ENCODE assay signal across 8 mouse cellular contexts in the genomic region with DNA sequence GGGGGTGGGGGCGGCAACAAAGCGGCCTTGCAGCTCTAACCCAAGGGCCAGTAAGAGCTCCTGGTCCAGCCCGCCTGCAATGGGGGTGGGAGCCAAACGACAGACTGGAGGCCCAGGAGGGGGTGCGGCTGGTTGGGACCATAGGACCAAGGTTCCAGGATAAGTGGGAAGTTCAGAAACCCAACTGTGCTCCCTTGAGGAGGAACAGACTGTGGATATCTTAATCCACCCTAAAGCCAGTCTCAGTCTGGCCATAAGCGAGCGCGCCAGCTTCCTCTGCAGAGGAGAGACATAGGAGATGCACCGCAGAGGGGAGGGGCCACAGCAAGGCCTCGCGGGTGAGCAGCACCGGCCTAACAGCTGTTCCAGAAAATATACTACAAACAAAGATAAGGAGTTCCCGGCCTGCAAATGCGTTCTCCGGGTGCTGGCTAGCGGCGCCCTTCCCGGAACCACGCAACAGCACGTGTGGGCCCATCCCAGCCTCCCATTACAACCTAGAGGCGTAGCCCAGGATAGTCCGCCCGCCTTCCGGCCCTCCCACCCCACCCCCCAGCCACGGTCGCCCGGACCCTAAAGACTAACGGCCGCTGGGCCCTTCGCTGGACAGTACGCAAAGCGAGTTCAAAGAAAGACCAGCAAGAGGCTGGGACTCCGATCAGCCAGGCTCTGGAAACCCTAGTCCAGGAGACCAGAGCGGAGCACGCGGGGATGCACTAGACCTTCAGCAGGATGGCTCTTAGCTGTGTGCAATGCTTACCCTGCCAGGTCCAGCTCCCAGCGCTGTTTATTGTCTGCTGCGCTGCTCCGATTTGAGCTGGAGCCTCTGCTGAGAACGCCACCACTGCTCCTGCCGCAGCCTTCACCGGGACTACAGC. TPM values are rescaled to one million over a fixed set of nuclear protein-coding genes. Genes with fewer than 3 reads are reported as not detected.
DNase-seq lines count a peak whose midpoint lies in the region; ATAC-seq and TF ChIP-seq lines count a peak whose summit lies in the region.

No protein-coding gene starts in this region.

- no peaks in the 10 kb centered on the region for H3K27me3 ChIP-seq in forebrain, embryonic 11.5 days (ENCODE audit: control insufficient read depth, insufficient read depth, low read length)
- no peaks in the 10 kb centered on the region for H3K27me3 ChIP-seq in lung, embryonic 15.5 days

- 0 out of 4 replicates have a peak, but pooled peaks cover 0 to 2% of the 10 kb centered on the region in 2 experiments for H3K4me1 ChIP-seq in ES-E14 (ENCODE audit: control insufficient read depth in 2 of 2, insufficient read depth in 2 of 2, low read length in 2 of 2, poor library complexity in 1 of 2)
- 0 out of 2 replicates have a peak, but pooled peaks cover 2% of the 10 kb centered on the region for H3K4me1 ChIP-seq in brown adipose tissue, adult 24 weeks (ENCODE audit: control insufficient read depth, insufficient read depth, insufficient read length, low read length)
- H3K4me1 ChIP-seq in forebrain, embryonic 11.5 days (replicated peaks; ENCODE audit: control insufficient read depth, insufficient read depth, low read length), result no peaks in the 10 kb centered on the region
- peaks cover 3% of the 10 kb centered on the region; the same call in 1 of the 2 replicates for H3K4me1 ChIP-seq in lung, embryonic 15.5 days
- H3K4me1 ChIP-seq in olfactory bulb, adult 2 months (ENCODE audit: control insufficient read depth, insufficient read depth, low read length), result peaks cover 3% of the 10 kb centered on the region; the same call in 1 of the 2 replicates

- no peaks in the 10 kb centered on the region for H3K9me3 ChIP-seq in ES-E14 (ENCODE audit: control insufficient read depth, insufficient read depth, low read depth, low read length)
- no peaks in the 10 kb centered on the region for H3K9me3 ChIP-seq in forebrain, embryonic 11.5 days (ENCODE audit: control insufficient read depth, low read length)
- no peaks in the 10 kb centered on the region for H3K9me3 ChIP-seq in lung, embryonic 15.5 days

- peak overlapping the region; percentile 27; the same call in 1 of the 2 replicates for H3K27ac ChIP-seq in ES-E14 (ENCODE audit: insufficient read depth, low read depth, low read length, poor library complexity, severe bottlenecking)
- peak overlapping the region; percentile 55 for H3K27ac ChIP-seq in brown adipose tissue, adult 24 weeks (replicated peaks; ENCODE audit: low read depth, low read length)
- peak overlapping the region; percentile 53 for H3K27ac ChIP-seq in forebrain, embryonic 11.5 days (ENCODE audit: low read depth, low read length)
- peak overlapping the region; percentile 85 for H3K27ac ChIP-seq in layer of hippocampus, adult 2 months
- H3K27ac ChIP-seq in lung, embryonic 15.5 days, result peak overlapping the region; percentile 91
- H3K27ac ChIP-seq in olfactory bulb, adult 2 months (ENCODE audit: insufficient read depth, low read depth, low read length), result peak overlapping the region; percentile 67

- H3K36me3 ChIP-seq in ES-E14 (ENCODE audit: control insufficient read depth, insufficient read depth, low read length, poor library complexity, severe bottlenecking), result no peaks in the 10 kb centered on the region
- no peaks in the 10 kb centered on the region for H3K36me3 ChIP-seq in forebrain, embryonic 11.5 days (ENCODE audit: control insufficient read depth, insufficient read depth, low read length)
- no peaks in the 10 kb centered on the region for H3K36me3 ChIP-seq in lung, embryonic 15.5 days

- ATAC-seq in forebrain, embryonic 11.5 days (replicated peaks; ENCODE audit: low FRiP score), result peak; percentile 82
- ATAC-seq in lung, embryonic 15.5 days (ENCODE audit: borderline replicate concordance, extremely low read depth, low FRiP score, low TSS enrichment), result peak; percentile 62; the same call in 1 of the 2 replicates

- peak; percentile 12 for DNase-seq in ES-E14 (ENCODE audit: low read depth, low spot score)
- peak; percentile 68 for DNase-seq in forebrain, embryonic 11.5 days (ENCODE audit: low spot score)
- DNase-seq in heart, postnatal 10 days, result peak; percentile 55 to 56
- peak; percentile 1 to 19 for DNase-seq in layer of hippocampus, adult 2 months (ENCODE audit: low spot score in 2 of 2)
- DNase-seq in thymus, postnatal 4 days, result peak; percentile 71

- 21% methylated on average over 40 of the region's 42 CpGs for WGBS in forebrain, embryonic 11.5 days
- 19% methylated on average over 42 of the region's 42 CpGs for WGBS in lung, embryonic 15.5 days
- WGBS in olfactory bulb, adult 2 months, result 19% methylated on average over 42 of the region's 42 CpGs

- peak overlapping the region; percentile 84 to 87 for H3K4me3 ChIP-seq in ES-E14 (ENCODE audit: insufficient read depth in 1 of 2, low read depth in 1 of 2, low read length in 2 of 2, poor library complexity in 1 of 2, severe bottlenecking in 1 of 2)
- H3K4me3 ChIP-seq in brown adipose tissue, adult 24 weeks (ENCODE audit: insufficient read depth, low read depth, low read length), result peak overlapping the region; percentile 94
- H3K4me3 ChIP-seq in forebrain, embryonic 11.5 days (ENCODE audit: low read depth, low read length), result peak overlapping the region; percentile 52
- peak overlapping the region; percentile 74 for H3K4me3 ChIP-seq in layer of hippocampus, adult 2 months
- peak overlapping the region; percentile 59 for H3K4me3 ChIP-seq in lung, embryonic 15.5 days
- H3K4me3 ChIP-seq in olfactory bulb, adult 2 months (ENCODE audit: insufficient read depth, low read depth, low read length), result peak overlapping the region; percentile 96

- no peak for TF ChIP-seq POLR2A in olfactory bulb, adult 2 months (IDR thresholded peaks at IDR 0.05; ENCODE audit: insufficient read depth, low read depth, low read length)

- in situ Hi-C loops in ES-E14 (cut with MboI; ENCODE audit: low sequenced_read_pairs in 2 of 2, unreplicated experiment in 2 of 2), result no loop called here

- intact Hi-C loops in heart, postnatal 10 days (cut with DNase I), result loop anchor here (10.0 kb wide), 1 partner anchor 511 kb away; a partner anchor contains a TSS

- peak overlapping the region; percentile 68 for H3K9ac ChIP-seq in ES-E14 (ENCODE audit: insufficient read depth, low read depth, low read length, poor library complexity, severe bottlenecking)
- H3K9ac ChIP-seq in forebrain, embryonic 11.5 days (ENCODE audit: low read length), result peak overlapping the region; percentile 67
- peak overlapping the region; percentile 62 for H3K9ac ChIP-seq in lung, embryonic 15.5 days

- no peak for TF ChIP-seq CTCF in layer of hippocampus, adult 2 months (conservative IDR thresholded peaks at IDR 0.05)
- no peak for TF ChIP-seq CTCF in olfactory bulb, adult 2 months (IDR thresholded peaks at IDR 0.05; ENCODE audit: insufficient read depth, low read depth, low read length)

- peak overlapping the region; percentile 52 for H3K4me2 ChIP-seq in forebrain, embryonic 11.5 days (ENCODE audit: low read depth, low read length, severe bottlenecking)
- H3K4me2 ChIP-seq in lung, embryonic 15.5 days, result peak overlapping the region; percentile 63

TF ChIP-seq in ES-E14, 5 proteins besides CTCF, POLR2A, EP300 and RAD21:
- no peak for TF ChIP-seq MAFK (IDR thresholded peaks at IDR 0.05; ENCODE audit: insufficient read depth, low read depth, low read length)
- no peak for TF ChIP-seq CHD2 (IDR thresholded peaks at IDR 0.05; ENCODE audit: low read depth, low read length)
- no peak for TF ChIP-seq ZNF384 (IDR thresholded peaks at IDR 0.05; ENCODE audit: low read depth, low read length)
- TF ChIP-seq HCFC1 (IDR thresholded peaks at IDR 0.05; ENCODE audit: borderline replicate concordance, insufficient read depth, low read length), result no peak
- TF ChIP-seq ZC3H11A (IDR thresholded peaks at IDR 0.05; ENCODE audit: borderline replicate concordance, low read depth, low read length), result no peak

RNA-seq across cellular contexts. Expression of a gene that starts 0.5 kb away (rescaled TPM):
- total RNA-seq in ES-E14 (2012; rRNA removed), result 8.0 and 8.6 TPM in 2 replicates
- 2.5 and 2.8 TPM in 2 replicates for polyA plus RNA-seq in brown adipose tissue, adult 24 weeks (2012; ENCODE audit: insufficient read depth, insufficient read length, missing spikeins)
- 8.5 and 8.7 TPM in 2 replicates for polyA plus RNA-seq in forebrain, embryonic 11.5 days (2014; fragmentation: Nextera tagmentation; extraction: Ambion mirVana)
- 1 to 10 TPM; 6.4 to 9.0 TPM for total RNA-seq in heart, postnatal 10 days (2021)
- 1 to 10 TPM; 5.2 to 5.5 TPM for total RNA-seq in layer of hippocampus, adult 2 months (2021)
- polyA plus RNA-seq in lung, embryonic 15.5 days (2015; fragmentation: Nextera tagmentation; extraction: Ambion mirVana), result 11.3 and 12.5 TPM in 2 replicates
- polyA plus RNA-seq in olfactory bulb, adult 2 months (2012; ENCODE audit: insufficient read depth, insufficient read length, low replicate concordance, missing spikeins), result not detected in 2 replicates

Comparison
In these comparisons a context has a peak if more than half of its experiments do, and no peak if none do; other contexts are left out.
1. Peak in every context shown above with its lines: DNase-seq, ATAC-seq, H3K4me3 ChIP-seq and H3K27ac ChIP-seq.
2. DNase-seq: peak in every context shown above with its lines; median percentile 71 in thymus, postnatal 4 days; 68 in forebrain, embryonic 11.5 days; 56 in heart, postnatal 10 days; 12 in ES-E14; 10 in layer of hippocampus, adult 2 months.
3. H3K27ac ChIP-seq: peak in every context shown above with its lines; median percentile 91 in lung, embryonic 15.5 days; 85 in layer of hippocampus, adult 2 months; 67 in olfactory bulb, adult 2 months; 55 in brown adipose tissue, adult 24 weeks; 53 in forebrain, embryonic 11.5 days; 27 in ES-E14.